14 mouse cellular contexts compared by ENCODE assay signal in genomic region chr16:86009638-86010329, GRCm38 (mm10).
"Had no signal": no experiment of that assay in that cellular context is flagged by ENCODE, and none has a peak within 500 bp of the region (broad histone marks: within the 10 kb centered on the region; RNA-seq: fewer than 3 reads in every experiment).

No protein-coding gene starts in this region.

- DNase-seq: kidney, adult 9 months; kidney, postnatal 14 days; liver, embryonic 13.5 days; liver, postnatal 0 days; lung, postnatal 14 days; thymus, adult 18-20 months; thymus, postnatal 14 days had no signal

- H3K9me3 ChIP-seq: limb, embryonic 15.5 days; liver, embryonic 13.5 days; lung, embryonic 15.5 days; megakaryocyte, embryonic 14.5 days; neural tube, embryonic 12.5 days had no signal

- H3K9ac ChIP-seq: limb, embryonic 15.5 days; liver, embryonic 13.5 days; liver, postnatal 0 days; lung, embryonic 15.5 days; neural tube, embryonic 12.5 days had no signal

- H3K27me3 ChIP-seq: limb, embryonic 15.5 days; liver, embryonic 13.5 days; lung, embryonic 15.5 days; megakaryocyte, embryonic 14.5 days; neural tube, embryonic 12.5 days had no signal

- H3K4me3 ChIP-seq: left cerebral cortex, adult 2 months; limb, embryonic 15.5 days; liver, embryonic 13.5 days; lung, embryonic 15.5 days; megakaryocyte, embryonic 14.5 days; neural tube, embryonic 12.5 days had no signal

- H3K36me3 ChIP-seq: limb, embryonic 15.5 days; liver, embryonic 13.5 days; lung, embryonic 15.5 days; neural tube, embryonic 12.5 days had no signal

- H3K4me1 ChIP-seq: limb, embryonic 15.5 days; liver, embryonic 13.5 days; lung, embryonic 15.5 days; megakaryocyte, embryonic 14.5 days; neural tube, embryonic 12.5 days had no signal

- ATAC-seq: intestine, postnatal 0 days; liver, postnatal 0 days had no signal

- H3K4me2 ChIP-seq: limb, embryonic 15.5 days; liver, embryonic 13.5 days; lung, embryonic 15.5 days; neural tube, embryonic 12.5 days had no signal

- H3K27ac ChIP-seq: left cerebral cortex, adult 2 months; limb, embryonic 15.5 days; liver, embryonic 13.5 days; lung, embryonic 15.5 days; macrophage; neural tube, embryonic 12.5 days had no signal
